Mouse (Mus musculus) spleen, postnatal 4 days (tissue): ENCODE measurements around the gene Nrp1.

Experiments
- DNase-seq, 2 experiments: peaks; one replicate each; pipeline ENCODE4 v3.0.0; 2022; ENCODE audit warnings: low spot score in 2 of 2

Gene Nrp1

GRCm38 (mm10) chr8:128370496-128370895 lies 12.1 kb downstream of the Nrp1 start:
- DNase-seq, result no peak

- DNase-seq, result no peak
These were observed 12.6 kb downstream of the Nrp1 start for GRCm38 (mm10) chr8:128371026-128371425.

- DNase-seq, result no peak
These were observed 13.4 kb downstream of the Nrp1 start for GRCm38 (mm10) chr8:128371789-128372188.

GRCm38 (mm10) chr8:128372724-128373123 lies 14.3 kb downstream of the Nrp1 start:
- DNase-seq, result no peak

- no peak for DNase-seq
These were observed 15.0 kb downstream of the Nrp1 start for GRCm38 (mm10) chr8:128373418-128373817.

- DNase-seq, result no peak
These were observed 16.9 kb downstream of the Nrp1 start for GRCm38 (mm10) chr8:128375291-128375690.

- DNase-seq, result no peak
These were observed 24.8 kb downstream of the Nrp1 start for GRCm38 (mm10) chr8:128383176-128383575.

GRCm38 (mm10) chr8:128384366-128384765 lies 26.0 kb downstream of the Nrp1 start:
- no peak for DNase-seq

GRCm38 (mm10) chr8:128384921-128385332 lies 26.5 kb downstream of the Nrp1 start:
- DNase-seq, result no peak

- no peak for DNase-seq
These were observed 28.7 kb downstream of the Nrp1 start for GRCm38 (mm10) chr8:128386963-128387621.

GRCm38 (mm10) chr8:128390759-128391158 lies 32.4 kb downstream of the Nrp1 start:
- DNase-seq, result no peak

GRCm38 (mm10) chr8:128391182-128391760 lies 32.9 kb downstream of the Nrp1 start:
- no peak for DNase-seq

- DNase-seq, result no peak
These were observed 36.3 kb downstream of the Nrp1 start for GRCm38 (mm10) chr8:128394671-128395193.

GRCm38 (mm10) chr8:128396968-128397367 lies 38.6 kb downstream of the Nrp1 start:
- DNase-seq, result no peak

- DNase-seq, result no peak
These were observed 39.0 kb downstream of the Nrp1 start for GRCm38 (mm10) chr8:128397441-128397840.

- no peak for DNase-seq
These were observed 40.2 kb downstream of the Nrp1 start for GRCm38 (mm10) chr8:128398472-128399091.

- DNase-seq, result no peak
These were observed 41.9 kb downstream of the Nrp1 start for GRCm38 (mm10) chr8:128400286-128400685.

GRCm38 (mm10) chr8:128404876-128405275 lies 46.5 kb downstream of the Nrp1 start:
- DNase-seq, result no peak

- no peak for DNase-seq
These were observed 55.0 kb downstream of the Nrp1 start for GRCm38 (mm10) chr8:128413381-128413780.

GRCm38 (mm10) chr8:128415730-128416684 lies 57.6 kb downstream of the Nrp1 start:
- no peak for DNase-seq

- no peak for DNase-seq
These were observed 58.5 kb downstream of the Nrp1 start for GRCm38 (mm10) chr8:128416896-128417295.
